Mouse (Mus musculus): ENCODE results near the gene Ccnq. TPM values are rescaled to one million over a fixed set of nuclear protein-coding genes. Genes with fewer than 3 reads are reported as not detected.

Gene Ccnq
- total and polyA plus RNA-seq, 2 experiments from 2014 or later: 30.7 to 33.1 TPM

GRCm38 (mm10) chr11:78726366-78726765, 25.2 kb downstream of the Ccnq start:
- Histone ChIP-seq H3K36me3 (ENCODE audit: insufficient read depth) (no peaks in the 10 kb centered on the region), H3K4me2 (ENCODE audit: low read depth) (no peak overlapping the region), H3K9me3 (ENCODE audit: low read length) (no peaks in the 10 kb centered on the region), H3K4me3 (ENCODE audit: low read depth, low read length) (no peak overlapping the region), H3K27ac (ENCODE audit: low read depth, low read length) (no peak overlapping the region), H3K27me3 (ENCODE audit: insufficient read depth, low read length) (no peaks in the 10 kb centered on the region), H3K9ac (no peak overlapping the region), H3K4me1 (ENCODE audit: insufficient read depth) (no peaks in the 10 kb centered on the region)
- no peak for TF ChIP-seq CTCF (IDR thresholded peaks at IDR 0.05; ENCODE audit: low read depth)
- ATAC-seq (no peak), DNase-seq (no peak)
- WGBS: 87% methylated on average over 3 of the region's 3 CpGs

- Histone ChIP-seq H3K4me3 (ENCODE audit: low read depth, low read length) (no peak overlapping the region), H3K9ac (no peak overlapping the region), H3K27me3 (ENCODE audit: insufficient read depth, low read length) (no peaks in the 10 kb centered on the region), H3K27ac (ENCODE audit: low read depth, low read length) (no peak overlapping the region), H3K36me3 (ENCODE audit: insufficient read depth) (no peaks in the 10 kb centered on the region), H3K4me1 (ENCODE audit: insufficient read depth) (no peaks in the 10 kb centered on the region), H3K9me3 (ENCODE audit: low read length) (no peaks in the 10 kb centered on the region), H3K4me2 (ENCODE audit: low read depth) (no peak overlapping the region)
- ATAC-seq: no peak
- TF ChIP-seq CTCF (IDR thresholded peaks at IDR 0.05; ENCODE audit: low read depth): no peak
- DNase-seq: no peak
- 92% methylated on average over 1 of the region's 1 CpGs for WGBS
Measured at GRCm38 (mm10) chr11:78724792-78725191, 26.7 kb downstream of the Ccnq start.

GRCm38 (mm10) chr11:78721419-78721818, 30.1 kb downstream of the Ccnq start:
- H3K27me3 ChIP-seq (ENCODE audit: insufficient read depth, low read length): no peaks in the 10 kb centered on the region
- no peak overlapping the region for H3K27ac ChIP-seq (ENCODE audit: low read depth, low read length)
- H3K4me1 ChIP-seq (ENCODE audit: insufficient read depth): no peaks in the 10 kb centered on the region
- H3K36me3 ChIP-seq (ENCODE audit: insufficient read depth): no peaks in the 10 kb centered on the region
- no peak for DNase-seq
- ATAC-seq: no peak
- no peak overlapping the region for H3K9ac ChIP-seq
- no peak overlapping the region for H3K4me3 ChIP-seq (ENCODE audit: low read depth, low read length)
- TF ChIP-seq CTCF (IDR thresholded peaks at IDR 0.05; ENCODE audit: low read depth): no peak
- no peak overlapping the region for H3K4me2 ChIP-seq (ENCODE audit: low read depth)
- WGBS: 86% methylated on average over 2 of the region's 2 CpGs
- no peaks in the 10 kb centered on the region for H3K9me3 ChIP-seq (ENCODE audit: low read length)

DNA sequence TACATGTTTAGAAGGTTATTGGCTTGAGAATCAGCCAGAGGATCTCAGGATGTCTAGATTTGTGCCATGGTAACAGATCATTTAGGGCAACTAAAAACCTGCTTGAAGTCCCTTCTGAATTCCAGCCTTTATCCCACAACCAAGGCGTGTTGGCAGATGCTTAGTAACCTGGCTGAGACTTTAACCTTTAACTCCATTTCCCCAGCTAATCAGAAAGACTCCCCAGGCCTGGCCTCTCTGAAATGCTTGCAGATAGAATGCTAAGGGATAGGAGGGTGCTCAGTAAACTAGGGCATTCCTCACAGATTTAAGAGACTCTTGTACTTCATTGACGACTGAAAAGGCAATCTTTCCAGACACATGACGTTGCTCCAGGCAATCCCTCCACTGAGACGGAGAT, 33.9 kb downstream of the Ccnq start:
- Histone ChIP-seq H3K9me3 (ENCODE audit: low read length) (no peaks in the 10 kb centered on the region), H3K4me3 (ENCODE audit: low read depth, low read length) (no peak overlapping the region), H3K9ac (no peak overlapping the region), H3K4me2 (ENCODE audit: low read depth) (no peak overlapping the region), H3K4me1 (ENCODE audit: insufficient read depth) (no peaks in the 10 kb centered on the region), H3K27me3 (ENCODE audit: insufficient read depth, low read length) (no peaks in the 10 kb centered on the region), H3K36me3 (ENCODE audit: insufficient read depth) (no peaks in the 10 kb centered on the region), H3K27ac (ENCODE audit: low read depth, low read length) (no peak overlapping the region)
- DNase-seq: no peak
- no peak for TF ChIP-seq CTCF (IDR thresholded peaks at IDR 0.05; ENCODE audit: low read depth)
- ATAC-seq: no peak
- 77% methylated on average over 4 of the region's 4 CpGs for WGBS

GRCm38 (mm10) chr11:78708642-78709041, 42.9 kb downstream of the Ccnq start:
- H3K4me3 ChIP-seq (ENCODE audit: low read depth, low read length): no peak overlapping the region
- H3K27ac ChIP-seq (ENCODE audit: low read depth, low read length): no peak overlapping the region
- no peak for DNase-seq
- 89% methylated on average over 2 of the region's 2 CpGs for WGBS
- no peak for ATAC-seq
- no peaks in the 10 kb centered on the region for H3K27me3 ChIP-seq (ENCODE audit: insufficient read depth, low read length)
- H3K36me3 ChIP-seq (ENCODE audit: insufficient read depth): no peaks in the 10 kb centered on the region
- no peaks in the 10 kb centered on the region for H3K4me1 ChIP-seq (ENCODE audit: insufficient read depth)
- no peak overlapping the region for H3K4me2 ChIP-seq (ENCODE audit: low read depth)
- H3K9me3 ChIP-seq (ENCODE audit: low read length): no peaks in the 10 kb centered on the region
- no peak overlapping the region for H3K9ac ChIP-seq
- no peak for TF ChIP-seq CTCF (IDR thresholded peaks at IDR 0.05; ENCODE audit: low read depth)

- DNase-seq: no peak
- no peak overlapping the region for H3K4me3 ChIP-seq (ENCODE audit: low read depth, low read length)
- no peaks in the 10 kb centered on the region for H3K36me3 ChIP-seq (ENCODE audit: insufficient read depth)
- no peaks in the 10 kb centered on the region for H3K9me3 ChIP-seq (ENCODE audit: low read length)
- ATAC-seq: no peak
- no peak overlapping the region for H3K9ac ChIP-seq
- no peak overlapping the region for H3K4me2 ChIP-seq (ENCODE audit: low read depth)
- H3K27ac ChIP-seq (ENCODE audit: low read depth, low read length): no peak overlapping the region
- H3K4me1 ChIP-seq (ENCODE audit: insufficient read depth): no peaks in the 10 kb centered on the region
- H3K27me3 ChIP-seq (ENCODE audit: insufficient read depth, low read length): no peaks in the 10 kb centered on the region
- TF ChIP-seq CTCF (IDR thresholded peaks at IDR 0.05; ENCODE audit: low read depth): no peak
Measured at GRCm38 (mm10) chr11:78706026-78706425, 45.5 kb downstream of the Ccnq start.

GRCm38 (mm10) chr11:78703085-78703484, 48.4 kb downstream of the Ccnq start:
- ATAC-seq (no peak), DNase-seq (no peak)
- Histone ChIP-seq H3K27me3 (ENCODE audit: insufficient read depth, low read length) (no peaks in the 10 kb centered on the region), H3K9me3 (ENCODE audit: low read length) (no peaks in the 10 kb centered on the region), H3K4me1 (ENCODE audit: insufficient read depth) (no peaks in the 10 kb centered on the region), H3K27ac (ENCODE audit: low read depth, low read length) (no peak overlapping the region), H3K36me3 (ENCODE audit: insufficient read depth) (no peaks in the 10 kb centered on the region), H3K4me2 (ENCODE audit: low read depth) (no peak overlapping the region), H3K9ac (no peak overlapping the region), H3K4me3 (ENCODE audit: low read depth, low read length) (no peak overlapping the region)
- no peak for TF ChIP-seq CTCF (IDR thresholded peaks at IDR 0.05; ENCODE audit: low read depth)
- 82% methylated on average over 5 of the region's 5 CpGs for WGBS

GRCm38 (mm10) chr11:78702319-78702718, 49.2 kb downstream of the Ccnq start:
- no peak overlapping the region for H3K4me3 ChIP-seq (ENCODE audit: low read depth, low read length)
- H3K36me3 ChIP-seq (ENCODE audit: insufficient read depth): no peaks in the 10 kb centered on the region
- no peaks in the 10 kb centered on the region for H3K4me1 ChIP-seq (ENCODE audit: insufficient read depth)
- no peaks in the 10 kb centered on the region for H3K27me3 ChIP-seq (ENCODE audit: insufficient read depth, low read length)
- no peak overlapping the region for H3K4me2 ChIP-seq (ENCODE audit: low read depth)
- ATAC-seq (no peak), DNase-seq (no peak)
- no peaks in the 10 kb centered on the region for H3K9me3 ChIP-seq (ENCODE audit: low read length)
- TF ChIP-seq CTCF (IDR thresholded peaks at IDR 0.05; ENCODE audit: low read depth): no peak
- no peak overlapping the region for H3K9ac ChIP-seq
- no peak overlapping the region for H3K27ac ChIP-seq (ENCODE audit: low read depth, low read length)
- WGBS: 73% methylated on average over 3 of the region's 3 CpGs

Small RNA genes within 50 kb of the gene (microRNA-seq; reads per million reads assigned to microRNA genes)
- gene Gm23840: 0 reads per million in 2 experiments

Other genes with a start within 250 kb of the Ccnq start
- 0.14 and 0.15 TPM in 2 replicates for gene Sebox, start 248.3 kb downstream of the Ccnq start, total RNA-seq (2014; rRNA removed)
- gene Sebox, start 248.3 kb downstream of the Ccnq start, polyA plus RNA-seq (2015; fragmentation: Nextera tagmentation; extraction: Ambion mirVana): 0.35 TPM in 1 of 2 replicates, not detected in the other
- gene Tmem199, start 239.6 kb downstream of the Ccnq start, total RNA-seq (2014; rRNA removed): 64.8 and 73.2 TPM in 2 replicates
- 84.2 and 86.0 TPM in 2 replicates for gene Tmem199, start 239.6 kb downstream of the Ccnq start, polyA plus RNA-seq (2015; fragmentation: Nextera tagmentation; extraction: Ambion mirVana)
- 139 and 157 TPM in 2 replicates for gene Poldip2, start 239.5 kb downstream of the Ccnq start, total RNA-seq (2014; rRNA removed)
- gene Poldip2, start 239.5 kb downstream of the Ccnq start, polyA plus RNA-seq (2015; fragmentation: Nextera tagmentation; extraction: Ambion mirVana): 165 and 175 TPM in 2 replicates
- 38.9 and 42.7 TPM in 2 replicates for gene Tnfaip1, start 215.4 kb downstream of the Ccnq start, total RNA-seq (2014; rRNA removed)
- 54.6 and 66.3 TPM in 2 replicates for gene Tnfaip1, start 215.4 kb downstream of the Ccnq start, polyA plus RNA-seq (2015; fragmentation: Nextera tagmentation; extraction: Ambion mirVana)
- 106 and 119 TPM in 2 replicates for gene Ift20, start 215.4 kb downstream of the Ccnq start, total RNA-seq (2014; rRNA removed)
- 124 and 140 TPM in 2 replicates for gene Ift20, start 215.4 kb downstream of the Ccnq start, polyA plus RNA-seq (2015; fragmentation: Nextera tagmentation; extraction: Ambion mirVana)
- gene Tmem97, start 201.0 kb downstream of the Ccnq start, total RNA-seq (2014; rRNA removed): 32.7 and 33.9 TPM in 2 replicates
- 37.1 and 42.1 TPM in 2 replicates for gene Tmem97, start 201.0 kb downstream of the Ccnq start, polyA plus RNA-seq (2015; fragmentation: Nextera tagmentation; extraction: Ambion mirVana)
- 43.1 and 43.2 TPM in 2 replicates for gene Nlk, start 54.4 kb downstream of the Ccnq start, total RNA-seq (2014; rRNA removed)
- gene Nlk, start 54.4 kb downstream of the Ccnq start, polyA plus RNA-seq (2015; fragmentation: Nextera tagmentation; extraction: Ambion mirVana): 26.0 and 27.8 TPM in 2 replicates
- 24.4 and 40.2 TPM in 2 replicates for gene Lyrm9, start 74.9 kb upstream of the Ccnq start, total RNA-seq (2014; rRNA removed)
- gene Lyrm9, start 74.9 kb upstream of the Ccnq start, polyA plus RNA-seq (2015; fragmentation: Nextera tagmentation; extraction: Ambion mirVana): 37.8 and 41.5 TPM in 2 replicates
- gene Nos2, start 169.1 kb upstream of the Ccnq start, total RNA-seq (2014; rRNA removed): 0.24 and 0.62 TPM in 2 replicates
- 0.34 and 0.51 TPM in 2 replicates for gene Nos2, start 169.1 kb upstream of the Ccnq start, polyA plus RNA-seq (2015; fragmentation: Nextera tagmentation; extraction: Ambion mirVana)
- 8.6 and 13.9 TPM in 2 replicates for gene Lgals9, start 233.2 kb upstream of the Ccnq start, total RNA-seq (2014; rRNA removed)
- 20.5 and 21.7 TPM in 2 replicates for gene Lgals9, start 233.2 kb upstream of the Ccnq start, polyA plus RNA-seq (2015; fragmentation: Nextera tagmentation; extraction: Ambion mirVana)

Data from forebrain, postnatal 0 days (tissue).